Mouse (Mus musculus) brain, adult 2 months (tissue): ENCODE data around the gene Tigd4.
"Not testable (repeated sequence)": the region's sequence is repeated elsewhere in the genome, so short reads cannot be mapped to it uniquely, and the experiment has no call there.

Experiments used
- DNase-seq: peaks from one replicate; pipeline ENCODE4 v3.0.0; 2011; ENCODE audit warnings: low read depth, low spot score

Tigd4 gene

DNA sequence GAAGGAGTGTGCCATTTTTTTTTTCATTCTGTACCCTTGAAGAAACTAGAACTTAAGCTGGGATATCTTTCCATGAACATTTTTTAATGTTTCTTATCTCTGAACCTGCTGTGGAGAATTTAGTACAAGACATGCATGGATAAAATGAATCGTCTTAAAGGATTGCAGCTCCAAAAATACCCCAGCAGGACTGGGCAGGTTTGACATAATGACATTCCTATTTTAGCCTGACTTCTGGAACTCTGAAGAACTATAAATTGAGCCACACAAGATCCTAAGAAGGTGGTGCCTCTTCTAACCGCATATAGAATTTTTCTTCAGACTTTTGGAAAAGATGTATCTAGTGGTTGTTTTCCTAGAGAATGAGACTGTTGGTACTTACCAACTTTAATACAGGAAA lies at the start of gene Tigd4:
TSS of gene Tigd4 (plus strand) at position 301 of the 400 bp plus-strand sequence.
- no peak for DNase-seq

DNA sequence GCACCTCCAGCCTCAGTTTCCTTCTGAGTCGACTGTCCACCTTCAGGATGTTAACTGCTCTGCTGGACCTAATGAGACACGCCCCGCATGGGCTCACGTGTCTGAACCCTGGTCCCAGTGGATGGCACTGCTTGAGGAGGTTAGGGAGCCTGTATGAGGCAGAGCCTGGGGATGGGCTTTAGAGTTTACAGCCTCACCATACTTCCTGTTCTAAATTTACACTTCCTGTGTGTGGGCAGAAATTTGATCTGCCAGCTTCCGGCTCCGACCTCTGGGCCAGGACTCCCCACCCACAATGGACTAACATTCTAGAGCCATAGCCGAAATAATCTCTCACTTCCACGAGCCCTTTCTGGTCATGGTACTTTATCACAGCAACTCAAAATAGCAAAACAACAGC lies 46.2 kb upstream of the Tigd4 start:
- no peak for DNase-seq

DNA sequence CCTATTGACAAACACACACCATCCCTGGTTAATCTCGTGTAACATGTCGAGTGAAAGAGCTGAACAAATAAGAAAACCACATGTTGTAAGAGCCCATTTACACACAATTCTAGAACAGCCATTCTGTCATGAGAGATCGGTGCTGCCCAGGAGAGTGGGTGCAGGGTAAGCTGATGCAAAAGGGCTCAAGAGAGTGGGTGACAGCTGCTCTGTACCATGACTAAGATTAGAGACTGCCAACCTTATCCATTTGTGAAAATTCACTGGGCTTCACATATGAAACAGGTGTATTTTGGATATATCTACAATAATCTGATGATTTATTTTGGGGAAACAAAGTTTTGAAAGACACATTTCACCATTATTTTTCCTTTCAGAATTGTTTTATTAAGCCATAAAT lies 37.6 kb upstream of the Tigd4 start:
- no peak for DNase-seq

DNA sequence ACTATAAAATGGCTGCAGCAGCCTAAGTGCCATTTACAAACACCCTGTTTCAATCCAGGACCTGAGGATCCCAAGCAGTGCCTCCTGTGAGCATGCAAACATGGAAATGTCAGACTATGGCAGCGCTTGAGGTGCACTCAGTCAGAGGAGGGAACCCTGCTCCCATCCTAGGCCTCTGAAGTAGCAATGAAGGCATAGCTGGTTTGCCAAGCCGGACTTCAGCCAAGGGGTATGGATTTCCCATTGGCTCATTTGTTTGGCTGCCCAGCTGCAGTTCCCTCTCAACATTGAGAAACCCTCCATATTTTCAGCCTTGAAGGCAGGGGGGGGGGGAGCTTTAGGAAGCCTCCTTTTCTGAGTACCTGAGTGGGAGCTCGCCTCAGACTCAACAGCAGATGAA lies 35.1 kb upstream of the Tigd4 start:
- DNase-seq, result no peak

- not testable (repeated sequence) for DNase-seq
Measured at GRCm38 (mm10) chr3:84562911-84563310, 30.5 kb upstream of the Tigd4 start.

DNA sequence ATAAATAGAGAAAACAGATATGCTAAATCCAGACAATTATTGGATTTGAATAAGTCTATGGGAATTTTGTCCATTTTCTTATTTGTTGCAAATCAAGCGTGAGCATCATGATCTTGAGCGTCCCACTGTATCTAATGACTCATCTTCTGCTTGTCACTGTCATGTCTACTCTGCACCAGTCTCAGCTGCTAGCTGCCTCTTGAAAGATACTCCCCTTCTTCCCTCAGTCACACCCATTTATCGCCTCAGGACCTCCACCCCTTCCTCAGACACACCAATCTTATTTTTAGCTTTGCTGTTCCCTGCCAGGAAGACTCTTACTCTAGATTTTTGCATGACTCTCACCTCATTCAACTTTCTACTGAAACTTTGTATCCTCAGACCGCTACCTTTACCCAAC lies 30.0 kb upstream of the Tigd4 start:
- DNase-seq, result no peak

GRCm38 (mm10) chr3:84568540-84568939 lies 24.8 kb upstream of the Tigd4 start:
- peak; percentile 54 for DNase-seq

DNA sequence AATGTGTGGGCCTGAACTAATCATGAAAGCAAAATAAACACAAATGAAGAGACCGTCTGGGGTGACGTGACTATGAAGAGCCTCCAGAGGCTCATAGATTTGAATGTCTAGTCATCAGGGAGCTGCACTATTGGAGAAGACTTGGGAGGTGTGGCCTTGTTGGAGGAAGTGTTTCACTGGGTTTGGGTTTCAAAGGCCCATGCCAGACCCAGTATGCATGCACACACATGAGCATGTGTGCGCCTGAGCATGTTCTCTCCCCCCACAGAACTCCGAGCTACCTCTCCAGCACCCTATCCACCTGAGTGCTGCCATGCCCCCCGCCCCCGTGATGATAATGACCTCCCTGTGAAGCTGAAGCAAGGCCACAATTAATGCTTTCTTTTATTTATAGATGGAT lies 23.8 kb upstream of the Tigd4 start:
- no peak for DNase-seq

- no peak for DNase-seq
Measured at GRCm38 (mm10) chr3:84570501-84570900, 22.9 kb upstream of the Tigd4 start.

DNA sequence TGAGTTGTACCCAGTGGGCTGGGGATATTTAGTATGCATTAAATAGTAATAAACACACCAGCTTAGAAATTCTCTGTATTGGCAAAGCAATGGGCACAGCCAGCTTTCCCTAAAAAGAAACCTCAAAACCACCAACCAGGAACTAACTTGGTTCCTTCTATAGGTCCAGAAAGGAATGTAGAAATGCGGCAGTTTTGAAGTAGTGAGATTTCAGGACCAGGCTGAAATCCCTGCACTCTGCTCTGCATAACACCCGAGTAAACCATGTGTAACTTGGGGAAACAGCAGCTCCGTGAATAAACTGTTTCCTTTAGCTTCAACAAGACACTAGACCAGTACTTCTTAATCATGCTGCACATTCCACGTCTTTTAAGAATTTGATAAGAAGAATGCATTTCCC lies 12.7 kb upstream of the Tigd4 start:
- no peak for DNase-seq

GRCm38 (mm10) chr3:84581696-84582022 lies 11.7 kb upstream of the Tigd4 start:
- peak; percentile 70 for DNase-seq

DNA sequence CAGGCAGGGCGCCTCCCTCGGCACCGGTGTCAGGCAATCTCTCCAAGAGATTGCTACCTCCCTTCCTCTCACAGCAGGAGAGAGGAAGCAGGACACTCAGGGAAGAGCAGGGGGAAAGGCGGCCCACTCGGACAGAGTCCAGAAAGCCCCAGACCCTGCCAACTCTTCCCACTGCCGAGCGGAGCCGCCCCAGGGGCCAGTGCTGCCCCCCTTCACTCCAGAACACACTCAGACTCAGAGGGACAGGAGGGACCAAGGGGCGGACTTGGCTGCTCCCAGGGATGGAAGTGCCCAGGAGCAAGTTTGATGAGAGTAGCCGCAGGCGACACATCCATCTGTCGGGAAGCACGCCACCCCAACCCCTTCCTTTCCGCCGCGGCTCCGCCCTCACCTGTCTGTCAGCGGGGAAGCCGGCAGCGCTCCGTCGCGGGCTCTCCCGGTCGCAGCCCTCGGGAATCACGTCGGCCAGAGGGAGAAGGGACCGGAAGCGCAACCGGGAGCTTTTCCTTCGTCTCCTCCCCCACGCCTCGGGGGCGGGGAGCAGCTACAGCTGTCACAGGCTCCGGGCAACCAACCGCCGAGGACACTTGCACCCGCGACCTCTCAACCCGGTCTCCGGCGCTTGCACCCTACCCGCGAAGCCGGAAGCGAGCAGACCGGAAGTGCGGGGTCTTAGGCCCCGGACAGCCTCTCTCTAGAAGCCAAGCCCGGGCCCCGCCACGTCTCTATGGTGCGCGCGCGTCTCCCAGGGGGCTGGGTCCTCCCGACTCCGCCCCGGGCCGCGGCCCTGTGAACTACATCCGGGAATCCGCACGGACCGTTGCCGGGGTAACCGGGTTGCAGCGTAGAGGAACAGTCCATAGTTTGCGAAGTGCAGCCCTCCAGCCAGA lies 11.1 kb upstream of the Tigd4 start, which contains the start of gene Arfip1:
TSS of gene Arfip1 (minus strand) at position 603 of the 890 bp plus-strand sequence.
- peak; percentile 97 for DNase-seq

DNA sequence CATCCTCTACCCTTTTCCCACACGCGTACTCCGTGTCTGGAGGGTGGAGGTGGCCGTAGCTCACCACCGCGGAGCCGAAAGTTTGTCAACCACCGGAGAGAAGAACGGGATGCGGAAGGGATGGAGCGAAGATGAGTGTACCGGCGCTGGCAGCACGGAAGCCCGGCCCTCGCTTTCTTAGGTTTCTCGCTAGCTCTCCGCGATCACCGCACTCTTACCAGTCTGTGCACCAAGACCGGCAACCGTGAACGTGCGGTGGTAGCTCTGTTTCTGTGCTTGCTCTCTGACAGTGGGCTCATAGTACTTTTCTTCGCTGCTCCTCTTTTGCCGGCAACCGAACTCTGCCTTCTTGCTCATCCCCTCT lies 10.5 kb upstream of the Tigd4 start:
- no peak for DNase-seq

- no peak for DNase-seq
Measured at GRCm38 (mm10) chr3:84586736-84587135, 6.6 kb upstream of the Tigd4 start.

GRCm38 (mm10) chr3:84594894-84595676 lies 1.7 kb downstream of the Tigd4 start:
- peak; percentile 81 for DNase-seq

DNA sequence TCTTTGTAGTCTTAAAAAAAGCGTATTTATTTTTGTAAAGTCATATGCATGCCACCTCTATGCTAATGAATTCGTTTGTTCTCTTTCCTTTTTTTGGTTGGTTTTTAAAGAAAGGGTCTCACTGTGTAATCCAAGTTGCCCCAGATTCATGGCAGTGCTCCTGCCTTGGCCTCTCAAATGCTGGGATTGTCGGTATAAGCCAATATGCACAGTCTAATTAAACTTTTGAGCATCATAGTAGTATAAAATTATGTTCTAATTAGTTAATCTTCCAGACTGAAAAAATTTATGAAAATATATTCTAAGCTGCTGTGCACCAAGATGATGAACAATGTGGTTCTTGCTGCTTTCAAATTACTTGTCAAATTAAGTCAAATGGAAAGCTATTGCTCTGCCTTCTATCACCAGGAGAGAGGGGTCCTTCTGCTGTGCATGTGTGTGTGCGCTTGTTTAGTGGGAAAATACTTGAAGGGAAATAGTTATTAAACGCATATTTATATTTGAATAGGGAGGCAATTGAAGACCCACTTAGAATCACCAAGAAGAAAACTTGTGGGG lies 2.4 kb downstream of the Tigd4 start:
- DNase-seq, result no peak

- no peak for DNase-seq
Measured at GRCm38 (mm10) chr3:84597996-84598734, 4.8 kb downstream of the Tigd4 start.

GRCm38 (mm10) chr3:84598756-84599155 lies 5.4 kb downstream of the Tigd4 start:
- DNase-seq, result no peak

DNA sequence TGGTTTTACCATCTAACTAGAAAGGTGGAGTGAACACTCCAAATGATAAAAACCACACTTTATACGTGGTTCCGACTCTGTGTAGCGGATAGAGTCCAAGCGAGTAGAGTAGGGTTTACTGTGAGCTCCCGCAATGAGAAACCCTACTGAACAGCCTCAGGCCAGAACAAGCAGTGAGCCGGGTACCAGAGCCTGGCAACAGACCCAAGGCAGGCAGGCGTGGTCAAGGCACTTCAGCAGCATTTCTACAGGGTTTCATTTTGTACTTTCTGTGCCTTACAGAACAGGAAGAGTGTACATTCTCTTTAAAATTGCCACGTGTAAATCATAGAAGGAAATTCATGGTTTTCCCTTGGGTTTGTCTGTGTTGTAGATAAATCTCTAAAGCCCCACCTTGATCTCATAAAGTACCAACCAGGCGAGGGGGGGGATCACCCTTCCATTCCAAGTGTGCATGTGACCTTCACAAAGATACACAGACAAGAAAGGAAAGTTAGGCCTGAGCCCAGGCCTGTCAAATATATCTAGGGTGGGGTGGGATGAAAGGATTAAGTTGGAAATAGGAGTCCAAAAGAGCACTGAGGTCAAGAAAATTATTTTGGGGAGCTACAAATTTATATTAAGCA lies 8.6 kb downstream of the Tigd4 start:
- DNase-seq, result no peak

GRCm38 (mm10) chr3:84602759-84603158 lies 9.4 kb downstream of the Tigd4 start:
- DNase-seq, result no peak

DNA sequence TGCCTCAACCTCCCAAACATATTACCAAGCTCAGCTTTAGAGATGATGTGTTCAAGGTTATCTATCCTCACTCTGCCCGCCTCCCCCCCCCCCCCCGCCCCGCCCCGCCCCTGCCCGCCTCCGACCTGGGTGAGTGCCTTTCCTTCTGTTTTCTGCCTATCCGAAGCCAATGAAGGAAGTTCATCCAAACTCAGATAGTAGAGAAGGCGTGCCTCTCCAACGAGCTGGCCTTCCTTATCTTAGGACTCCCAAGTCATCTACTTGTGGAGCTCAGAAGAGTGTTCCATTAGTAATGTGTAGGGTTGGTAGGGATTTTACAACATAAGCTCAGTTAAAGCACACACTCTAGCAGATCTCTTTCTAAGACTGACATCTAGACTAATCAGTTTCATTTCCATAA lies 9.8 kb downstream of the Tigd4 start:
- DNase-seq, result no peak
